Mouse (Mus musculus) left cerebral cortex, adult 9 months (tissue): ENCODE measurements around the gene Tsr1.

ENCODE experiments used
- DNase-seq, 2 experiments: peaks; one replicate each; pipeline ENCODE4 v3.0.0; 2022; ENCODE audit warnings: low spot score in 2 of 2

Gene Tsr1

GRCm38 (mm10) chr11:74897678-74898516, at the start of gene Tsr1:
Gene Tsr1 (plus strand): TSS chr11:74898071.
- peak; percentile 80 to 88 for DNase-seq

DNA sequence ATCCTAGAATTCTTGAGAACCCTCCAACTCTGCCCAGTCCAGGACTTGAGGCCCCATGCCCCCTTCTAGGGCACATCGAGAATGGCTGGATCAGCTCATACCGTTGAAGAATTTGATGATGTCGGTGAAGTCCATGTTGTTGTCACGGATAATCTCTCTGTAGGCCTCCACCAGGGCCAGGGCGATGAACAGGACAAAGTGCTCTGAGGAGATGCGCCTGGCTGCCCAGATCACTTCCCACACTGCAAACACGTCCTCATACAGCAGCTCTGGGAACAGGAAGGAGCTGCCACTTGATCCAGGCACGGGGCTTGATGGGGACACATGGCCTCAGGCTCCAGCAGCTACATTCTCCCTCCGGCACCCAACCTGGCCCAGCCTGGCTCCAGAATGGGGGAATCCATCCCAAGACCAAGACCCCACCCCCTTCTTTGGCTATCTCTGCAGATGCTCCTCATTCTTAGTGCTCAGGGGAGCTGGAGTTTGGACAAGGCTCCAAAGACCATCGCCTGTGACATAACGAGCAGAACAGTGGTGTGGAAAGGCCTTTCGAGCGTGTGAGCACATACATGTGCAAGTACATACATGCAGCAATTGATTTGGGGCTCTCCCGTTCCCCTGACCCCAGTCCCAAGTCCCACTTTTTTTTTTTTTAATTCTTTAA, 46.7 kb upstream of the Tsr1 start:
- DNase-seq: no peak

DNA sequence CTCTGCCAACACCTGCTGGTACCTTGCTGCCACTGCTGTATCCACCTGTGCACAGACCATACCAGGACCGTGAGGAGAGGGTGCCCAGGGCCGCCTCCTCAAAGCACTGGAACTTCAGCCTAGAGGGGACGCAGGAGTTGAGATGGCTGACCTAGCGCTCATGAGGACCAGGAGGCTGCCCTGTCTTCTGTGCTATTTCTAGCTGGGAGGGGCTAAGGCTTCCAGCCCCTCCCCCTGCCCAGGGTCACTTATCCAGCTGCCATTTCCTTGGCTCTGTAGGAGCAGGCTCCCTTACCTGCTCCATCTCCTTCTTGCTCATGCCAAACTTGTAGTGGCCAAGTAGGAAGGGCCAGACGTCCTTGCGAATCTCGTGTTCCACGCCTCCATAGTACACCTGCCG, 40.1 kb upstream of the Tsr1 start:
- no peak for DNase-seq

- DNase-seq: no peak
These were observed 35.7 kb upstream of the Tsr1 start for GRCm38 (mm10) chr11:74862129-74862528.

- no peak for DNase-seq
These were observed 34.4 kb upstream of the Tsr1 start for GRCm38 (mm10) chr11:74863471-74863870.

GRCm38 (mm10) chr11:74864421-74864820, 33.5 kb upstream of the Tsr1 start:
- DNase-seq: no peak

DNA sequence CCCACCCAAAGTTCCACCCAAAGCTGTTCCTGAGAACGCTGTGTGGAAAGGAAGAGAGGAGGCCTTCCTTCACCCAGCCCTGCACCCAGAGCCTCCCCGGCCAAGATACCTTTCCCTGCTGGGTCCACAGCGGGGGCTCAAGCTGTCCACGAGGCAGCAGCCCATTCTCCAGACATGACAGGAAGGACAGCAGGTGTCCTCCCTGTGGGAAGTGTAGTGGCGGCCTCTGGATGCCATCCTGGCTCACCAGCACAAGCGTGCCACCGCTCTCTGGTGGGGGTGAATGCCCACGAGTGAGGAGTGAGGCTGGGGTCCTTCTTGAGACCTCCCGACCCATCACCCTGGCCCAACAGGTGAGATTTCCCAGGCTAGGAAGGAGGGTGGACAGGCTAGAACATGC, 32.6 kb upstream of the Tsr1 start:
- no peak for DNase-seq

DNA sequence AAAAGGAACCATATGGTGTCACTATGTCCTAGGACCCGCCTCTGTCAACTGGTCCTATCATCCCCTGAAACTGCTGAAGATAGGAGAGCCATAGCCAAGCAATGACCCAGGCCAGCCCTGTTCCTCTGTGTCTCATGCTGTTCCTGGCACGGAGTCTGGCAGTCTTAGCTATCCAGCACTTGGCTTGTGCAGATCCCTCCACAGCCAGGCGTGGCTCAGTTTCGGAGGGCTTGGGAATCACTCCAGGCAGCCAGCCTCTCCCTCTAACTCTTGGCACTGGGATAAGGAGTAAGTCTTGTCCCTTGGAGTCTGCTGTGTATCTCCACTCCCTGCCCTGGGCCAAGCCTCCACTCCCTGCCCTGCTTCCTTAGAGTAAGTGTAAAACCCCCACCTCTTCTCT, 31.2 kb upstream of the Tsr1 start:
- peak in 1 of 2 experiments; percentile 46 for DNase-seq

GRCm38 (mm10) chr11:74867181-74867580, 30.7 kb upstream of the Tsr1 start:
- DNase-seq: no peak

- no peak for DNase-seq
These were observed 29.7 kb upstream of the Tsr1 start for GRCm38 (mm10) chr11:74868046-74868760.

- DNase-seq: no peak
These were observed 28.3 kb upstream of the Tsr1 start for GRCm38 (mm10) chr11:74869603-74870002.

GRCm38 (mm10) chr11:74870544-74870943, 27.3 kb upstream of the Tsr1 start:
- no peak for DNase-seq

DNA sequence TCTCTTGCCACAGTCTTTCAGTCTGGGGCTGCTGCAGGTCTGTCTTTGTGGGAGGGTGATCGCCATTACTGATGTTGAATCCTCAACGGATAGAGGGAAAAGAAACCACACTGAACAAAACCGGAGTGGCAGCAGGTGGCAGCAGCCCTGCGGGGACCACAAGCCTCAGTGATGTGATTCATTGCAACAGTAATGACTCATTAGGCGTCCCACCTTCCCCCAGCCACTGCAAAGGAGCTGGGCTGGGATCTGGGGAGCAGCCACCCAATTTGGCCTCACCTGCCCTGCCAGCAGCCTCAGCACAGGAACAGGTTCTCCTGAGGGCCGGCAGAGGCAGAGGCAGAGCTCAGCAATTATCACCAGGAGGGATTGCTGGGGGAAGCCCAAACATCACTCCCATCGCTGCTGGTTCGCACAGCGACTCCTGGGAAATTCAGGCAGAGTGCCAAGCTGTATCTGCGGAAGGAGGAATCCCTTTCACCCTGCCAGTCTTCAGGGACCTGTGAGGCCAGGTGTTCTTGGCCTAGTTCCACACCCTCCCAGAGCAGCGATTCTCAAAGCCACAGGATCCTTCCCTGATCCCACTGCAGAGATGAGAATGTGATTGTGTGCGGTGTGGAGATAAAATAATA, 26.8 kb upstream of the Tsr1 start:
- DNase-seq: peak in 1 of 2 experiments; percentile 67

GRCm38 (mm10) chr11:74874630-74875029, 23.2 kb upstream of the Tsr1 start:
- peak in 1 of 2 experiments; percentile 60 for DNase-seq

DNA sequence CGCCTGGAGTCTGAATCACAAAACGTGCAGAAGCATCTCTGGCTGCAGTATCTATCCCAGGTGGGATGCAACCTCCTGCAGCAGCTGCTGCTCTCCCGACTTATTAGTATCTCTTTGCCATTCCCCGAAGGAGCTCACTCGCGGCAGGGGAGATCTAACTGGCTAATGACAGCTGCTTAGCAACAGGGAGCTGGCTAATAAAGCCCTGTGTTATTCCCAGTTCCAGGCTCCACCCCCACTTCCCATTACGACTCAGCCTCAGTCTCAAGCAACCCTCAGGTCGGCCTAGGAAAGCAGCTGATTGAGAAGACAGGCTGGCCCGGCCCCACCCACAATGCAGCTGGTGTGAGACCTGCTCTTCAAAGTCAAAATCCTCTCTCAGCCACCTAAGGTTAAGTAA, 21.1 kb upstream of the Tsr1 start:
- DNase-seq: peak; percentile 71 to 72

GRCm38 (mm10) chr11:74880999-74881398, 16.9 kb upstream of the Tsr1 start:
- no peak for DNase-seq

DNA sequence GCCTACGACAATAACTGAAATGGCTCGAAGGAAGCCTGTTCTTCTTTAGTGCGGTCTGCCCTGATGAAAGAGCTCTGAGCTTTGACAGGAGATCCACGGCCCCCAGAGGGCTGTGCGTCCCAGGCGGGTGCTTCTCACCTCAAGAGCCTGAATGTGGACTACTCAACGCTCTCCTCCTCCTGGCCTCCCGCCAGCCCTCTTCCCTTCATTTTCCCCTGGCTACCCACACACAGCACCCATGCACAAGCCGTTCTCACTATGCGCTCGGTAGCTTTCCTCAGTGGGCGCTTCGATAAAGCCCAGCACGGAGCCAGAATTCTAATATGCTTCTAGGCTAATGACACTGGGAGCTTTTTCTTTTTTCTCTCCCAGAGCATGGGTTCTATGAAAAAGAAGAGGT, 15.9 kb upstream of the Tsr1 start:
- peak in 1 of 2 experiments; percentile 48 for DNase-seq

- DNase-seq: no peak
These were observed 14.8 kb upstream of the Tsr1 start for GRCm38 (mm10) chr11:74883098-74883497.

DNA sequence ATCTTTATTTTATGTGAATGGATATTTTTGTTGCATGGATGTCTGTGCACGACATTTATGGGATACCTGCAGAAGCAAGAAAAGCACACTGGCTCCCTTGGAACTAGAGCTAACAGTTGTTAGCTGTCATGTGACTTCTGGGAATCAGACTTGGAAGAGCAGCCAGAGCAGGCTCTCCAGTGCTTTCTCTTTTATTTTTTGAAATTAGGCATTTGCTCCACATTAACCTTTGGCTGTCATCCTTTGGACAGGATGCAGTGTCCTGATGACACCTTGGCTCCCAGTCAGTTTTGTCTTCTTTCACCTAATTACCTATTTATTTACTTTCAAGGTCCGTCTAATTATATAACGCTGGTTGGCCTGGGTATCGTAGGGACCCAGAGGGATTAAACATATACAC, 3.3 kb upstream of the Tsr1 start:
- no peak for DNase-seq

DNA sequence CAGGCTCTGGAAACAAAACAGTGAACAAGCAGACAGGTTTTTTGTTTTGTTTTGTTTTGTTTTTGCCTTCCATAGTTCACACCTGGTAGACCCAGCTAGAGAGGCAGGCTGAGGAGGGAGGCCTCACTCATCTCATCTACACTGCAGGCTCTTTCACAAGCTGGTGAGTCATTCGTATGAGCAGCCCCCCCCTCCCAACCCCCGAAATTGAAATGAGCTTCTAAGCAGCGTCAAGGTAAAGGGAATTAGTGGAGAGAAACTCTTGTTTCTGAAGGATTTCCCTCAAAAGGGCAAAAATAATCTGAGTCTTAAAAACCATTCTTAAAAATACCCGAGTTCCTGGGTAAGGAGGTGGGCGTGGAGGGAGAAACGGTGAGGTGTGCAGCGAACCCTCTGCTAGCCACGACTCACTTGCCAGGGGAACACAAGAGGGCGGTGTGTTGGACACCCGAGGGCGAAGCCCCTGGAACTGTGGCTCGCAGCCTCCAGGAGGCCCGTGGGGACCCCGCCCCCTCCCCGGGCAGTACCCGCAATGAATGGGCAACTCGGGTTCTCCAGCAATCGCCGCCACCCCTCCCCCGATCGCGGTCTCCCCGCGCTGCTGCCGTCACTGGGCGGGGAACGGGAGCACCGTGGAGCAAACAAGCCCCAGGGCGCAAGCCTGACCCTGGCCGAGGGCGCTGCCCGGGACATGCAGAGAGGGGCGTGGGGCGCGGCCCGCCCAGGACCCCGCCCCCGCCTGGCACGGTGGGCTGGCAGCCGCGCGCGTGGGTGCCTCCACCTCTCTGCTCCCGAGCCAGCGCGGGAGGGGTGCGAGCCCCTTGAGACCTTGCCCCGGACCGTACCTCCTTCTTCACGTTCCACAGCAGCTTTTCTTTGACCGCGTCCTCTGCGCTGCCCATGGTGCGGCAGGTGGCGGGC, 1.6 kb upstream of the Tsr1 start:
- DNase-seq: peak in 1 of 2 experiments; percentile 61
